Mouse (Mus musculus) cerebellum, adult 2 months (tissue): ENCODE data around the gene Fam107b. TPM values are rescaled to one million over a fixed set of nuclear protein-coding genes. Genes with fewer than 3 reads are reported as not detected.

ENCODE experiments used
- DNase-seq, 2 experiments: peaks; one replicate each; pipeline ENCODE4 v3.0.0; 2021
- H3K27ac ChIP-seq: fragments of 200-500 bp; 2 replicates; pipeline ENCODE4 v1.5.1; 2012; ENCODE audit warnings: low read length, control low read depth, inconsistent platforms; ENCODE audit not compliant: insufficient read depth
- H3K27me3 ChIP-seq: fragments of 200-500 bp; 2 replicates; pipeline ENCODE4 v1.6.1; 2012; ENCODE audit warnings: inconsistent platforms, mild to moderate bottlenecking, low read length, moderate library complexity; ENCODE audit not compliant: control insufficient read depth, insufficient read depth
- H3K4me1 ChIP-seq: fragments of 200-500 bp; 2 replicates; pipeline ENCODE4 v1.6.1; 2011; ENCODE audit warnings: low read length; ENCODE audit not compliant: control insufficient read depth, insufficient read depth
- H3K4me3 ChIP-seq: fragments of 200-500 bp; replicated peaks from 2 replicates; pipeline ENCODE3; 2011; ENCODE audit warnings: mild to moderate bottlenecking, low read depth, low read length, control low read depth; ENCODE audit not compliant: insufficient read depth
- CTCF ChIP-seq: fragments of 200-500 bp; IDR thresholded peaks from 2 replicates; pipeline ENCODE4 v1.5.1; 2011; ENCODE audit warnings: low read depth, mild to moderate bottlenecking, control low read depth, low read length, moderate library complexity, borderline replicate concordance; ENCODE audit not compliant: insufficient read depth
- POLR2A ChIP-seq: fragments of 200-500 bp; IDR thresholded peaks from 2 replicates; pipeline ENCODE4 v1.6.1; 2011; ENCODE audit warnings: low read length, control low read depth, borderline replicate concordance; ENCODE audit not compliant: insufficient read depth
- WGBS: fragments of 180-500 bp; shearing (Covaris S2); methylation state at CpG from one replicate; pipeline ENCODE4 v1.1.7; 2018; 5-methylcytosine and 5-hydroxymethylcytosine counted together
- polyA plus RNA-seq: library from polyadenylated mRNA; depleted of rRNA; stranded (reverse); fragments of >200 nt; gene quantifications from 2 replicates; pipeline ENCODE4 v1.2.3, GENCODE M21; 2012

Gene Fam107b
- polyA plus RNA-seq, 1 experiment = 63.7 TPM

DNA sequence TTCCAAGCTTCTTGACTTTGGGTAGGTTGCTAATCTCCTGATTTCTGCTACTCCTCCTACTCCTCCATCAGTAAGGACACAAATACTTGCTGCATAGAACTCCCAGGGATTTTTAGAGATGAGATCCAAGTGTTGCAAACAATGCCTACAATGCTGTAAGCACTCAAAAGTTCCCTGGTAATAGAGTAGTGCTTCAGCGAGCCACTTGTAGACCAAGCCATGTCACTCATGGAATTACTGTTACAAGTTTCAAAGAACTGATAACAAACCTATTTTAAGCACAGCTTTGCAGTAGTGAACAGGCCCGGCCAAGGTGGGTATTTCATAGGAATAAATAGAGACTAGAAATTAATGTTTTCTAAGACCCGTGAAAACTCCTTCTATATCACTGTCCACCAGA is 174.8 kb downstream of the Fam107b start:
- Histone ChIP-seq H3K27ac (no peak overlapping the region), H3K27me3 (no peaks in the 10 kb centered on the region), H3K4me1 (peaks cover 43% of the 10 kb centered on the region), H3K4me3 (no peak overlapping the region)
- 97% methylated on average over 3 of the region's 3 CpGs for WGBS
- no peak for DNase-seq
- no peak for TF ChIP-seq POLR2A
- TF ChIP-seq CTCF = no peak

DNA sequence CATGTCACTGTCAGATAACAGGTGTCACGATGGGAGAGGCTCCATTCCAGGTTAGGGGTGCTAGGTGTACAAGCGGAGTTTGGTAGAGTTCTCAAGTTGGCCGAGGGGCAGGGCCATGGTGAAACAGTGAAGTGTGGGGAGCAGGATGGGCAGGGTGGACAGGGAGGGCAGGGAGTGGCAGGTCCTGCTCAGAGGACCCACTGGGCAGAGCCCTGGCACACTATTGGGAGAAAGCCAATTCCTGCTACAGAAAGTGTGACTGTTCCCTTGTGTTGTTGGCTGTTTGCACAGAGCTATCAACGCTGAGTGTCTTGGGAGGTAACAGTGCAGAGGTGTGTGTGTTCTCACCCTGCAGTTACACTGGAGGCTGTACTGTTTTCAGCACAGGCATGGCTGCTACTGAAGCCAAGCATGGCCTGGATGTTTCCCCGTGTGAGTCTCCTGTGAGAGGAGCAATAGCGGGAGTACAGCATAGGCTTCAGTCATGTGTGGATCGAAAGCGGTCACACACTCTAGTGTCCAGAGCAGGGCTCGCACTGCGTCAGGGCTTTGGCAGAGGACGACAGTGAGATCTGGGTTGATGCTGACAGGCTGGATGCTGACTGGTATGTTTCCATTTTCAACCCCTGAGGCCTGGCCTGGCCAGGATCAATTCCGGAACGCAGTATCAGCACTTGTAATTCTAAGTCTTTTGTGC is 175.8 kb downstream of the Fam107b start:
- Histone ChIP-seq H3K4me3 (no peak overlapping the region), H3K4me1 (peaks cover 35% of the 10 kb centered on the region), H3K27me3 (no peaks in the 10 kb centered on the region), H3K27ac (peak overlapping the region; percentile 12; the same call in 1 of the 2 replicates)
- TF ChIP-seq CTCF (no peak), POLR2A (no peak)
- DNase-seq = peak; percentile 59 to 66
- WGBS = 30% methylated on average over 13 of the region's 13 CpGs

GRCm38 (mm10) chr2:3748714-3749503 is 178.6 kb downstream of the Fam107b start:
- H3K4me1 ChIP-seq = peaks cover 25% of the 10 kb centered on the region
- H3K27me3 ChIP-seq = no peaks in the 10 kb centered on the region
- TF ChIP-seq CTCF (no peak), POLR2A (no peak)
- peak in 1 of 2 experiments; percentile 56 for DNase-seq
- peak overlapping the region; percentile 3; the same call in 1 of the 2 replicates for H3K27ac ChIP-seq
- WGBS = 46% methylated on average over 12 of the region's 12 CpGs
- H3K4me3 ChIP-seq = no peak overlapping the region

DNA sequence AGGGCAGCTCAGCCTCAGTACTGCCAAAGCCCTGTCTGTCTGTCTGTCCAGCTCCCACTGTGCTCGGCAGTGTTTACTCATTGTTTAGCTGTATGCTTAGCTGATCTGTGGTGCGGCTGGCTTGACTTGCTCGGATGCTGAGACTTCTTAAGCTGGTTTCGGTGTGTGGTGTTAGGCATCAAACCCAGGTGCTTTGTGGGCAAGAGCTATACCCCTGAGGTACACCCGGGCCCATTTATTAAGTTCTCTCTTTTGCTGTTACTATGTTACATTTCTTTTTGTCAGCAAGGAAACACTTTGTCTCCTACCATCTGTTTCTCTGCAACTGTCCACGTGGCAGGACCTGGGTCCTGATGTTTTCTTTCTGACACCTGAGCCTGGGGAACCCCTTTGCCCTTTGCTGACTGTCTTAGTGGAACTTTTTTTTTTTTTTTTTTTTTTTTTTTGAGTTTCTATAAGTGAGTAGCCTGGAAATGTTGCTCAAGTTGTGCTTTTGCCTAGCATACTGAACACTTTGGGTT is 179.3 kb downstream of the Fam107b start:
- no peak for TF ChIP-seq POLR2A
- TF ChIP-seq CTCF = no peak
- WGBS = 44% methylated on average over 6 of the region's 6 CpGs

GRCm38 (mm10) chr2:3750126-3750525 is 179.8 kb downstream of the Fam107b start:
- no peak overlapping the region for H3K27ac ChIP-seq
- WGBS = 91% methylated on average over 9 of the region's 9 CpGs
- TF ChIP-seq POLR2A (no peak), CTCF (no peak)
- DNase-seq = no peak
- H3K4me1 ChIP-seq = peaks cover 19% of the 10 kb centered on the region
- no peaks in the 10 kb centered on the region for H3K27me3 ChIP-seq
- no peak overlapping the region for H3K4me3 ChIP-seq

More for the DNA sequence above, 179.3 kb downstream of the Fam107b start:
- no peak for DNase-seq
- peak overlapping the region; percentile 3; the same call in 1 of the 2 replicates for H3K27ac ChIP-seq
- peaks cover 19% of the 10 kb centered on the region for H3K4me1 ChIP-seq
- H3K4me3 ChIP-seq = no peak overlapping the region
- no peaks in the 10 kb centered on the region for H3K27me3 ChIP-seq

DNA sequence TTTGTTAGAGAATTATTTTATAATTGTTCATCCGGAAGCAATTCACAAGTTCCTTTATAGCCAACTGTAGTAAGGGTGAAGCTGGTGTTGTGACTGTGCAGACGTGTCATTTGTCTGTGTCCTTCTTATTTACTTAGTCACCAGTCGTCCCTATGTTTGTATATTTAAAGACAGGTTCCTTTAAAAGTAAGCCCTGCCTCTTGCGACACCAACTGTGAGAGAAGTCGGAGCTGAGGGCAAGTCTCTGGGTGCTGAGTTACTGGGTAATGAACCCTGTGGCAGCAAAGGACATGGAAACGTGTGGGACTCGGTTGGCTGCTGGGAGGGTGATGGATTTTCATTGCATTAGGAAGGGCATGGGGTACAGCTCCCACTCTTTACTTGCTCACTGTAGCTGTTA is 182.1 kb downstream of the Fam107b start:
- WGBS = 81% methylated on average over 7 of the region's 7 CpGs
- DNase-seq = no peak
- TF ChIP-seq CTCF = no peak
- TF ChIP-seq POLR2A = no peak
- Histone ChIP-seq H3K4me3 (no peak overlapping the region), H3K27me3 (no peaks in the 10 kb centered on the region), H3K4me1 (peaks cover 7% of the 10 kb centered on the region), H3K27ac (no peak overlapping the region)

DNA sequence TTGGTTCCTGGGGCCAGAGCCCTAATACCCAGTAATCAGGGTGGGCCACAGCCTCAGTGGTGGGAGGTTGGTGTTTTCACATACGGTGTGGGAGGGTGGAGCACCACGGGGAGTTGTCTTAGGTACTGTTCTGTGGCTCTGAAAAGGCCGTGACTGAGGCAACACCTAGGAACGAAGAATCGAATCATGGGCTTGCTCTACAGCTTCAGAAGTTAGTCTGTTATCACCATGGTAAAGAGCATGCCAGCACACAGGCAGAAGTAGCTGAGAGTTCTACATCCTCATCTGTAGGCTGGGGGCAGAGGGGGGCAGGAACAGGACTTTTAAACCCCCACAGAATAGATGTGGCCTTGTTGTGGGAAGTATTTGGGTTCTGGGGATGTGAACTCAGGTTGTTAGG is 182.6 kb downstream of the Fam107b start:
- Histone ChIP-seq H3K4me3 (no peak overlapping the region), H3K27ac (no peak overlapping the region), H3K27me3 (no peaks in the 10 kb centered on the region), H3K4me1 (peaks cover 7% of the 10 kb centered on the region)
- 92% methylated on average over 5 of the region's 5 CpGs for WGBS
- TF ChIP-seq CTCF (no peak), POLR2A (no peak)
- DNase-seq = no peak

GRCm38 (mm10) chr2:3753749-3754148 is 183.5 kb downstream of the Fam107b start:
- no peak for DNase-seq
- Histone ChIP-seq H3K4me1 (peaks cover 6% of the 10 kb centered on the region), H3K4me3 (no peak overlapping the region), H3K27me3 (no peaks in the 10 kb centered on the region), H3K27ac (no peak overlapping the region)
- TF ChIP-seq CTCF (no peak), POLR2A (no peak)
- 27% methylated on average over 2 of the region's 2 CpGs for WGBS
